Mouse (Mus musculus) brain, embryonic 14.5 days (tissue): ENCODE data around the gene Pafah1b1. TPM values are rescaled to one million over a fixed set of nuclear protein-coding genes. Genes with fewer than 3 reads are reported as not detected.

ENCODE experiments used
- DNase-seq: peaks from one replicate; pipeline ENCODE4 v3.0.0-alpha.2; 2011; ENCODE audit warnings: low read depth
- CTCF ChIP-seq: fragments of 200-500 bp; IDR thresholded peaks from 2 replicates; pipeline ENCODE4 v1.5.1; 2012; ENCODE audit warnings: inconsistent platforms, mild to moderate bottlenecking, moderate library complexity, borderline replicate concordance; ENCODE audit not compliant: insufficient read depth, insufficient read length; ENCODE audit errors: extremely low read depth
- POLR2A ChIP-seq: fragments of 200-500 bp; IDR thresholded peaks from 2 replicates; pipeline ENCODE4 v1.6.1; 2012; ENCODE audit warnings: mild to moderate bottlenecking, inconsistent platforms, borderline replicate concordance; ENCODE audit not compliant: poor library complexity, insufficient read depth, insufficient read length, severe bottlenecking; ENCODE audit errors: extremely low read depth
- polyA plus RNA-seq: library from polyadenylated mRNA; depleted of rRNA; stranded (reverse); fragments of >200 nt; gene quantifications from 2 replicates; pipeline ENCODE4 v1.2.3, GENCODE M21; 2012

Gene Pafah1b1
- polyA plus RNA-seq, 1 experiment, result 130 TPM

DNA sequence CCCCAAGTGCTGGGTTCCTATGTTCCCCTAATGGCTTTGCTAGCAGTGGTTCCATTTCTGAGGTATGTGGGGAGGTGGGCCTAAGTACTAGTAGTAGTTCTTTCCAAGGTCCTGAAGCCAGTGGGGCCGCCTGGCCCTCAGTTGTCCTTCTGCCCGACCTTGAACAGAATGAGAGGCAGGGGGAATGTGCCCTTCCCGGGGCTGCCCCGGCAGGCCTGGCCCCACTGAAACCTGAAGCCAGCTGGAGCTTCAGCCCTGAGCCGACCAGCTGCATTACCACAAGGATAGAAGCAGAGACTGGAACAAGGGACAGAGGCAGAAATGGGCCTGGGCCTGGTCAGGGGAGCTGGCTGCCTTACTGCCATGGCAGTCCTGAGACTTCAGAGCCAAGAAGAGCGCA, 71.1 kb downstream of the Pafah1b1 start:
- TF ChIP-seq CTCF, result no peak
- no peak for TF ChIP-seq POLR2A
- no peak for DNase-seq

- DNase-seq, result peak; percentile 35
- TF ChIP-seq POLR2A, result no peak
- no peak for TF ChIP-seq CTCF
These were observed 71.7 kb downstream of the Pafah1b1 start for GRCm38 (mm10) chr11:74652791-74653191.

DNA sequence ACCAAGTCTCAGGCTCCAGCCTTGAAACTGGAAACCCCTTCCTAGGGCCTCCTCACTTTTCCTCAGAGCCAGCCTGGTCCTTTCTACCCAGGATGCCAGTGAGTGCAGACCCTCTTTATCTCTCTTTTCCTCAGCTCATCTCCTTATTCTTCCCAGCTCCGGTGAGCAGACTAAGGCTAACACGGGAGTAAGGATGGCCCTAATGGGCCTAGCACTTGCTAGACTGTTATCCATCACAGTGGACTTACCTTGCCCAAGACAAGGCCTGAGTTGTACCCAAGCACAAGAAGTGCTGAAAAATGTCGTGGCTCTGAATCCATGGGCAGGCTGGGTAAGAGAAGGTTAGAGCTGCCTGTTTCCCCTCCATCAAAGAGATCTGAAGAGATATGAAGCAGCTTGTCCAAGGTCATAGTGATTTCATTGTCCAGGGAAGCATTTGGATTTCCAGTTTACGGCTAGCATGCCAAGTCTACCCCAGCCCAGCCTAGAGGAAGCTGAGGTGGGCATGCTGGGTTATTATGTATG, 73.8 kb downstream of the Pafah1b1 start:
- TF ChIP-seq POLR2A (no peak), CTCF (no peak)
- DNase-seq, result no peak

- no peak for TF ChIP-seq POLR2A
- no peak for TF ChIP-seq CTCF
These were observed 74.6 kb downstream of the Pafah1b1 start for GRCm38 (mm10) chr11:74649647-74650551.

GRCm38 (mm10) chr11:74649095-74649646, 75.3 kb downstream of the Pafah1b1 start, which contains the start of gene Cluh:
Gene Cluh, plus strand, starts transcription at chr11:74649495.
- DNase-seq, result peak; percentile 96
- peak; percentile 16; the same call in 1 of the 2 replicates for TF ChIP-seq POLR2A
- no peak for TF ChIP-seq CTCF

More at GRCm38 (mm10) chr11:74649647-74650551, 74.6 kb downstream of the Pafah1b1 start:
- peak; percentile 22 for DNase-seq

DNA sequence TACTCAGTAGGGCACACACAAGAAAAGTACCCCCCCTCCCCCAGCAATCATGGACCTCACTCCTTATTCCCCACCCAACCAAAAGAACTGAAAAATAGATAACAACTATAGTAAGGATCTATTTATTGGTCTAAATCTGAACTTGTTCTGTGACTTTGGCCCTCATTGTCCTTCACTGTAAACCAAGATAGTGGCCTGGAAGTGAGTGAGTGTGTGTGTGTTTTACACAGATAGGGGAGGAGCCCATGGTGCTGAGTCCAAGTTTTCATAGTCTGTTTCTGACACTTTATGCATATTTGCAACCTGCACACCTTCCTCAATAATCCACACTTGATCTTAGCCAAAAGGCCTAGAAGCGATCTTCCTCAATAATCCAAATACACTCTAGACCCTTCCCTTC, 75.8 kb downstream of the Pafah1b1 start:
- TF ChIP-seq POLR2A, result no peak
- no peak for TF ChIP-seq CTCF
- no peak for DNase-seq

- no peak for DNase-seq
- TF ChIP-seq CTCF, result no peak
- TF ChIP-seq POLR2A, result no peak
These were observed 76.5 kb downstream of the Pafah1b1 start for GRCm38 (mm10) chr11:74647966-74648365.

DNA sequence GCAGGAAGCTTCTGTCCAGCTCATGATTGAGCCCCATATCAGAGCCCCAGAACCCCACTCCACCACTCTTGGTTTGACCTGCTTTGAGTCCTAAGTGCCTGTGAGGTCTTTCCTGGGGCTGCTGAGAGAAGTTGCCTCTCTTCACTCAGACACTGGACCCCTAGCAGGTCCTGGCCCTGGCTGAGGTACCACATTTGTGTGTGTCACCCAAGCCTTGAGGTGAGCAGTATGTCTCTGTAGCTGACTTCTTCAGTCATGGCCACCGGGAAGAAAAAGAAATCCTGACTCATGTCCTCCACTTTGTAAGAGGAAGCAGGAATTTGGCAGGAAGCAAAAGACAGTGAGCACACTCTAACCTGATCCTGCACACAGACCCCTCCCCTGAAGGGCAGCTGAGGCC, 84.8 kb downstream of the Pafah1b1 start:
- TF ChIP-seq POLR2A (no peak), CTCF (no peak)

DNA sequence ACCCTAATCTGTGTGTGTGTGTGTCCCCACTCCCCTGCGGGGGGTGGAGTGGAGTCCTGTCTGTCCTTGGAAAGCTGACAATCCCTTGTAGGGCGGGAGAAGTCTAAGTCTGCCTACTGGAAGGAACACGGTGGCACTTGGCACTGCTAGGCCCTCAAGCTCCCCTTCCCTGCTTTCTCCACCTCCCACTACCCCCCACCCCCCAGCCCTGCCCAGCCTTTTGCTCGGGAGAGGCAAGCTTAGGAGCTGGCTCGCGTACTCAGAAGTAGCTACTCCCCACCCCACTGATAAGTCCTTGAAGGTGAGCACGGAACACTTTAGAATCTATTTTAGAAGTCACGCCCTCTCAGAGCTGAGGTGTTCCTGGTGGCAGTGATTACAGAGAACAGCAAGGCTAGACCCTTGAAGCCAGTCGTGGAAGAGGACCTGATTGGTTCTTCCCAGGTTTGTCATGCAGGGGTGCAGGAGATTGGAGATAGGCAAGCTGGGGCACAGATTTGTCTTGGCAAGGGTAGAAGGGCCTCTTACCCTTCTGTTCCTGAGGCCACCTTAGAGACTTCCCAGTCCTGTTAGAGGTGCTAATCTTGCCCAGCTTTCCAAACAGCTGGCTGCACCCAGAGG, 85.6 kb downstream of the Pafah1b1 start:
- DNase-seq, result peak; percentile 72
- TF ChIP-seq CTCF (no peak), POLR2A (no peak)

More for the DNA sequence above, 84.8 kb downstream of the Pafah1b1 start:
- DNase-seq, result no peak

DNA sequence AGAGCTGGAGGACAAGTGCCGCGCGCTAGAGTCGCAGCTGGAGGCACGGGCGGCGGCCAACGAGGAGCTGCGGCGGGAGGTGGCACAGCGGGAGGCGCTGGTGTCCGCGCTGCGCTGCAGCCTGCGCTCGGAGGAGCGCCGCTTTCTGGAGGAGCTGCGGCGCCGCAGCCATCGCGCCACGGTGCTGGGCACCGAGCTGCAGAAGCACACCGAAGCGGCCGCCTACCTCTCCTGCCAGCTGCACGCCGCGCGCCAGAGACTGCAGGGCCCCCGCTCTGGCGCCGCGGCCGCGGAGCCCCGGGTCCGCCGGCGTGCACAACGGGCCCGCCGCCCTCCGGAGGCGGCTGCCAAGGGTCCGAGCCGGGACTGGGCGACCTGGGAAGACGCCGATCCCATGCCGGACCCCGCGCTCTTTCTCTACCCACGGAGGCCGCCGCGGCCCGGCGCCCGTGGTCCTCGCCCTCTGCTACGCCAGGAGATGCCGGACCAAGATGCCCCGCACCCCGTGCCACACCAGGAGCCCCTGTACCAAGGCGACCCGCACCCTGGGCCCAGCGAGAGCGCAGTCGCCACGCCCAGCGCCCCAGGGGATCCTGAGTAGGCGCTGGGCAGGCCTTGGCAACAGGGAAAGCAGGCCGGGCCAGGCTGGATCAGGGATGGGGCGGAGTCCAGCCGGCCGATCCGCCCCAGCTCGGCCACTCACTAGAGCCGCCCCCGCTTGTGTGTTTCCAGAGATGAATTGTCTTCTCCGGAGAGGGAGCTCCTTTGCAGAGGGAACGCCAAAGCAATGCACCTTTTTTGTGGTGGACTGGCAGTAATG, 86.3 kb downstream of the Pafah1b1 start:
- peak; percentile 92 for DNase-seq
- TF ChIP-seq POLR2A, result peak; percentile 77
- 0 out of 2 replicates have a peak, but pooled peaks have one; percentile 27 for TF ChIP-seq CTCF

- no peak for DNase-seq
- TF ChIP-seq POLR2A (no peak), CTCF (no peak)
These were observed 87.0 kb downstream of the Pafah1b1 start for GRCm38 (mm10) chr11:74637486-74637885.
